Mouse (Mus musculus) thymus, postnatal 36 days (tissue): ENCODE data around the gene Cfhr1.

Experiments
- DNase-seq, 2 experiments: peaks; one replicate each; pipeline ENCODE4 v3.0.0; 2022; ENCODE audit warnings: mixed read lengths in 2 of 2

Gene Cfhr1

GRCm38 (mm10) chr1:139560024-139560423, at the start of gene Cfhr1:
Cfhr1 (minus strand) TSS chr1:139560272.
- DNase-seq, result no peak

GRCm38 (mm10) chr1:139551311-139551710, 8.8 kb downstream of the Cfhr1 start:
- DNase-seq, result no peak

- no peak for DNase-seq
These were observed 11.5 kb downstream of the Cfhr1 start for GRCm38 (mm10) chr1:139548536-139548935.

- no peak for DNase-seq
These were observed 45.5 kb downstream of the Cfhr1 start for GRCm38 (mm10) chr1:139514556-139514955.

GRCm38 (mm10) chr1:139501258-139501752, 58.8 kb downstream of the Cfhr1 start, which contains the start of gene F13b:
F13b (plus strand) TSS chr1:139501702.
- DNase-seq, result no peak

- no peak for DNase-seq
These were observed 60.3 kb downstream of the Cfhr1 start for GRCm38 (mm10) chr1:139499751-139500150.
